Mouse (Mus musculus) liver, embryonic 15.5 days (tissue): Measurements from ENCODE around the gene Pim1. TPM values are rescaled to one million over a fixed set of nuclear protein-coding genes. Genes with fewer than 3 reads are reported as not detected.
A peak's percentile ranks its signal among the peaks of the same experiment; 100 is the strongest.
"Not testable (repeated sequence)": the region's sequence is repeated elsewhere in the genome, so short reads cannot be mapped to it uniquely, and the experiment has no call there.

ENCODE experiments used
- ATAC-seq: fragments of 200-750 bp; cut with Nextera tagmentation; 2 replicates; pipeline ENCODE4 v1.8.0; 2017; ENCODE audit warnings: moderate number of reproducible peaks, mild to moderate bottlenecking, moderate library complexity; ENCODE audit not compliant: insufficient read depth
- H3K27ac ChIP-seq: fragments of 300-500 bp; sonication (generic); replicated peaks from 2 replicates; pipeline ENCODE4 v1.5.1; 2015; ENCODE audit warnings: mild to moderate bottlenecking, inconsistent platforms
- H3K27me3 ChIP-seq: fragments of 300-500 bp; sonication (generic); 2 replicates; pipeline ENCODE4 v1.6.1; 2015; ENCODE audit warnings: mild to moderate bottlenecking, inconsistent platforms
- H3K36me3 ChIP-seq: fragments of 300-500 bp; sonication (generic); replicated peaks from 2 replicates; pipeline ENCODE4 v1.6.1; 2015; ENCODE audit warnings: moderate library complexity, mild to moderate bottlenecking, inconsistent platforms
- H3K4me1 ChIP-seq: fragments of 300-500 bp; sonication (generic); replicated peaks from 2 replicates; pipeline ENCODE4 v1.6.1; 2015; ENCODE audit warnings: inconsistent platforms
- H3K4me2 ChIP-seq: fragments of 300-500 bp; sonication (generic); 2 replicates; pipeline ENCODE4 v1.6.1; 2015; ENCODE audit warnings: moderate library complexity, mild to moderate bottlenecking, inconsistent platforms
- H3K4me3 ChIP-seq: fragments of 300-500 bp; sonication (generic); replicated peaks from 2 replicates; pipeline ENCODE4 v1.5.1; 2015; ENCODE audit warnings: mild to moderate bottlenecking, inconsistent platforms
- H3K9ac ChIP-seq: fragments of 300-500 bp; sonication (generic); 2 replicates; pipeline ENCODE4 v1.6.1; 2015; ENCODE audit warnings: moderate library complexity, mild to moderate bottlenecking, inconsistent platforms
- H3K9me3 ChIP-seq: fragments of 300-500 bp; sonication (generic); replicated peaks from 2 replicates; pipeline ENCODE4 v1.6.1; 2016; ENCODE audit warnings: inconsistent platforms
- WGBS: fragments of 180-500 bp; shearing (Covaris S2); methylation state at CpG from one replicate; pipeline ENCODE4 v1.1.7; 2015; ENCODE audit warnings: mixed read lengths; ENCODE audit not compliant: insufficient replicate concordance; 5-methylcytosine and 5-hydroxymethylcytosine counted together
- polyA plus RNA-seq: library from polyadenylated mRNA; unstranded; fragments of >200 nt; fragmentation: Nextera tagmentation; extraction: Ambion mirVana; gene quantifications from 2 replicates; pipeline ENCODE4 v1.2.1, GENCODE M21; 2015

The Pim1 gene
- polyA plus RNA-seq, 1 experiment from 2014 or later: 93.5 TPM

DNA sequence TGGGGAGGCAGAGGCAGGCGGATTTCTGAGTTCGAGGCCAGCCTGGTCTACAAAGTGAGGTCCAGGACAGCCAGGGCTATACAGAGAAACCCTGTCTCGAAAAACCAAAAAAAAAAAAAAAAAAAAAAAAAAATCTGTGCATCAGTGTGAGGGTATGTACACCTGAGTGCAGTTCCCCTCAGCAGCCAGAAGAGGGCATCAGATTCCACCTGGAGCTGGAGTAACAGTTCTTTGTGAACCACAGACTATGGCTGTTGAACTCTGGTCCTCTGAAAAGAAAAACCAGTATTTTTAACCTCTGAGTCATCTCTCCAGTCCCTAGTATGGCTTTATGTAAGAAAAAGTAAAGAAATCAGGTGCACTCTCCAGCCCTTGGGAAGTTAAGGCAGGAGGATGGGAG lies 36.4 kb upstream of the Pim1 start:
- H3K9ac ChIP-seq, H3K4me3 ChIP-seq, H3K9me3 ChIP-seq, H3K27ac ChIP-seq, ATAC-seq, H3K36me3 ChIP-seq, H3K4me2 ChIP-seq: not testable (repeated sequence)
- 52% methylated on average over 3 of the region's 3 CpGs for WGBS
- Histone ChIP-seq H3K4me1 (peaks cover 40% of the 10 kb centered on the region), H3K27me3 (peaks cover 67% of the 10 kb centered on the region)

DNA sequence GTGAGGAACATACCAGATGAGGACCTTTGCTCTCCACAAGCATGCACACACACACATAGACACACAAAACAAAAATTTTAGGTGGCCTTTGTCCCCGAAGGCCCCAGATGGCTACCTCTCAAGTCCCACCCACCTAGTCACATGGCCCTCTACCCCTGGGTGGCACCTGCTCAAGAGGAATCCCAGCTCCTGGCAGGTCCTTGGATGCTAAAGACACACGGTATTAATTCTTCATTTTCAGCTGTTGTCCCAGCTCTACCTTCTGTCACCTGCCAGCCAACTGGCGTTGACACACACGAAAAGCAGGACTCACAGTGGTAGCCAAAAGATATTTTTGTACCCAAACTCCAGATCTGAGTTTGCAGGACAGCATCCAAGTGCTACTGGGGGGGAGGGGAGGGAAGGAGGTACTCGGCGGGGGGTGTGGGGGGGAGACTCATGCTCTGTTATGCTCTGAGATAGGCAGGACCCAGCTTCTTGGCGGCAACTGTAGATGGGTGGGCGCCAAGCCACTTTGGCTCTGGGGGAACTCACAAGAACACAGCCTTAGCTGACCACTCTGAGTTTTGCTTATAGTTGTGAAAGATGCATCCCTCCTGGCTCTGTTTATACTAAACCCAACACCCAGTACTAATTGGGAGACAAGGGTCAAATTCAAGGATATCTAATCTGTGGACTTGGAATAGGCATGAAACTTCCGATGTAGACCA lies 35.0 kb upstream of the Pim1 start:
- peaks cover 3% of the 10 kb centered on the region; the same call in 1 of the 2 replicates for H3K9me3 ChIP-seq
- no peak overlapping the region for H3K4me3 ChIP-seq
- H3K9ac ChIP-seq: no peak overlapping the region
- H3K27ac ChIP-seq: no peak overlapping the region; the same call in 1 of the 2 replicates
- peaks cover 69% of the 10 kb centered on the region for H3K27me3 ChIP-seq
- ATAC-seq: no peak
- 72% methylated on average over 9 of the region's 9 CpGs for WGBS
- H3K4me1 ChIP-seq: peaks cover 37% of the 10 kb centered on the region
- H3K36me3 ChIP-seq: no peaks in the 10 kb centered on the region
- no peak overlapping the region for H3K4me2 ChIP-seq

- Histone ChIP-seq H3K27ac (no peak overlapping the region), H3K4me2 (no peak overlapping the region), H3K9ac (no peak overlapping the region), H3K4me3 (no peak overlapping the region), H3K4me1 (peaks cover 27% of the 10 kb centered on the region), H3K9me3 (peaks cover 3% of the 10 kb centered on the region; the same call in 1 of the 2 replicates), H3K36me3 (no peaks in the 10 kb centered on the region), H3K27me3 (peaks cover 69% of the 10 kb centered on the region)
- WGBS: 88% methylated on average over 4 of the region's 4 CpGs
- ATAC-seq: peak; percentile 33; the same call in 1 of the 2 replicates
Measured at GRCm38 (mm10) chr17:29456476-29456875, 34.1 kb upstream of the Pim1 start.

GRCm38 (mm10) chr17:29456926-29457325 lies 33.6 kb upstream of the Pim1 start:
- 78% methylated on average over 2 of the region's 2 CpGs for WGBS
- Histone ChIP-seq H3K27me3 (peaks cover 69% of the 10 kb centered on the region), H3K4me2 (no peak overlapping the region), H3K36me3 (no peaks in the 10 kb centered on the region), H3K9ac (no peak overlapping the region), H3K4me3 (no peak overlapping the region), H3K9me3 (peaks cover 3% of the 10 kb centered on the region; the same call in 1 of the 2 replicates), H3K27ac (no peak overlapping the region), H3K4me1 (peaks cover 27% of the 10 kb centered on the region)
- ATAC-seq: no peak

DNA sequence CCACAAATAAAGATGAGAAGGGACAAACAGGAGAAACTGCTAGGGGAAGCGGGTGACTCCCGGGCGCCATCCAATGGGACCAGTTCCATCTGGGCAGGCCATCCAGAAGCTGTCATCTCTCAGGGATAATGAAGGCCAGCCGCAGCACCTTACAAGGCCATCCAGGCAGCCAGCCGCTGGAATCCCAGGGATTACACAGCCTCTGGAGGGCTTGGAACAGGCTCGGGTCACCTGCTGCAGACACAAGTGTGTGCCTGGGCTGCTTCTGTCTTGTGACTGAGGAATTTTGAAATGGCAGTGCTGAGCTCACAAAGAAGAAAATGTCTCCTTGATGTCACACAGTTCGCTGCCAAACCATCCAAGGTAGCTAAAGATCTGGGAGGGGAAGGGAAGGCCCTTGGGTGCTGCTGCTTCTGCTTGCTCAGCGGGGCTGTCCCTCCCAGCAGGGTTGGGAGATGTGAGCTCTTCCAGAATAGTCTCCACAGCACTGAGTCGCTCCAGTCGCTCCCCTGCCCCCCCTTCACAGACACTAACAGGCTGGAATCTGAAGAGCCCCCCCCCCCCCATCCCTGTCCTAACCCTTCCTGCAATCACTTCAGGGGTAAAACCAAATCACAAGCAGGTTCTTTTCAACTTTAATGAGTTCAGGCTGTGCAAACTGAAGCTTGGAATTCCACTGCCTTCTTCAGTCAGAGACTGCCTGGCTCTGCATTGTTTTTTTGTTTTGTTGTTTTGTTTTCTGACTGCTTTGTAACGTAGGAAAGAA lies 32.6 kb upstream of the Pim1 start:
- H3K9me3 ChIP-seq: 0 out of 2 replicates have a peak, but pooled peaks cover 3% of the 10 kb centered on the region
- 60% methylated on average over 11 of the region's 11 CpGs for WGBS
- H3K27me3 ChIP-seq: peaks cover 73% of the 10 kb centered on the region
- peaks cover 27% of the 10 kb centered on the region for H3K4me1 ChIP-seq
- no peak for ATAC-seq
- no peak overlapping the region for H3K4me2 ChIP-seq
- H3K9ac ChIP-seq: no peak overlapping the region
- H3K36me3 ChIP-seq: no peaks in the 10 kb centered on the region
- H3K27ac ChIP-seq: no peak overlapping the region
- no peak overlapping the region for H3K4me3 ChIP-seq

DNA sequence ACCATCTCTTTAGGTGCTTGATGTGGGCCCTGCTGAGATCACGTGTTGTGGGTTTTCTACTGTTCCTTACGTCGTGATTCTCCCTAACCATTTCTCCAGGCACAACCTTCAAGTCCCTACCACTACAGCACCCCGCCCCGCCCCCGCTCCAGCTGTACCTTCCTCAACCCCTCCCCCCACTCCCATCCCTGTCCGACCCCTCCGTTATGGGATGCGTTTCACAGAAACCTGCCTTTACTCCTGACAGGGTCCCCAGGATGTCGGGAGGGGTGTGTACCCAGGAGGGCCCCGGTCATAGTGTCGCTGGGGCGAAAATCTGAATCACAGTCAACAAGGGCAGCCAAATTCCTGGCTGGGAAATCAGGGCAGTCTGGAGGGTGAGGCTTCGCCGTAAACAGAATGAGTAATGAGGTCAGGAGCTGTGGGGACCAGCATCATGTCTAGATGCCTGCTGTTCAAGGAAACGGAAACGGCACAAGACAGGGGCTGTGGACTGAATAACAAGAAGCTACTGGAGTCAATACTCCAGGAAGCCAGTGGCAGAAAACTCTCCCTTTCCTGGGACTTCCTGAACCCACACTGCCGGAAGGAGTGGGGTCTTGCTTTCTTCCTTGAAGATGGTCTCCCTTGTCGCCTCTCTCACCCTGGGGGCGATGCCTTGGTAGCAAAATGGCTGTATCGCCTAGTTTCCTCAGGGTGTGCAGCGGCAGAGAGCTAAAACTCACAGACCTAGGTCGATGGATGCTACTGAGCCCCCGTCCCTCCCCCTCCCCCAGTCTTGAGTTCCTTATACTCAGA lies 31.0 kb upstream of the Pim1 start:
- no peak overlapping the region for H3K9ac ChIP-seq

DNA sequence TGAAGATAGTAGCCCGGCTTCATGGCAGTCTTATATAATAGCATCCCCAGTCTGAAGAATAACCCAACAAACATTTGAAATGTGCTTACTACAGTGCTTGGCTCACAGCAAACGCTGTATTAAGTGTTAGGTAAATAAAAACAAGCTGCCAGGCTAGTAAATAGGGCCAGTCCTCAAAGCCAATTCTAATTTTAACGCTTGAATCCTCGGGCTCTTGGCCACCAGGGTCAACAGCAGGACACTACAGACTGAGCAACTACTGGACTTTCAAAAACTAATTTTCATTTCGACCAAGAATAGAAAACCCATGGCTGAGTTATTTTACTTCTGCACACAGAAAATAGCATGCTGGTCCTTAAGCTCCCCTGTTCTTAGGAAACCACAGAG lies 30.4 kb upstream of the Pim1 start:
- H3K4me3 ChIP-seq: no peak overlapping the region
- H3K4me2 ChIP-seq: no peak overlapping the region
- WGBS: 23% methylated on average over 5 of the region's 5 CpGs
- peaks cover 94% of the 10 kb centered on the region for H3K27me3 ChIP-seq
- no peak overlapping the region for H3K27ac ChIP-seq
- ATAC-seq: no peak
- H3K9me3 ChIP-seq: no peaks in the 10 kb centered on the region
- no peaks in the 10 kb centered on the region for H3K36me3 ChIP-seq
- H3K9ac ChIP-seq: no peak overlapping the region
- H3K4me1 ChIP-seq: peaks cover 37% of the 10 kb centered on the region

More for the DNA sequence above, 31.0 kb upstream of the Pim1 start:
- Histone ChIP-seq H3K27me3 (peaks cover 88% of the 10 kb centered on the region), H3K4me3 (0 out of 2 replicates have a peak overlapping the region, but pooled peaks have one; percentile 4), H3K36me3 (no peaks in the 10 kb centered on the region), H3K4me2 (peak overlapping the region; percentile 25; the same call in 1 of the 2 replicates), H3K27ac (no peak overlapping the region), H3K9me3 (no peaks in the 10 kb centered on the region), H3K4me1 (peaks cover 36% of the 10 kb centered on the region)
- ATAC-seq: peak; percentile 43; the same call in 1 of the 2 replicates
- WGBS: 8% methylated on average over 24 of the region's 24 CpGs

DNA sequence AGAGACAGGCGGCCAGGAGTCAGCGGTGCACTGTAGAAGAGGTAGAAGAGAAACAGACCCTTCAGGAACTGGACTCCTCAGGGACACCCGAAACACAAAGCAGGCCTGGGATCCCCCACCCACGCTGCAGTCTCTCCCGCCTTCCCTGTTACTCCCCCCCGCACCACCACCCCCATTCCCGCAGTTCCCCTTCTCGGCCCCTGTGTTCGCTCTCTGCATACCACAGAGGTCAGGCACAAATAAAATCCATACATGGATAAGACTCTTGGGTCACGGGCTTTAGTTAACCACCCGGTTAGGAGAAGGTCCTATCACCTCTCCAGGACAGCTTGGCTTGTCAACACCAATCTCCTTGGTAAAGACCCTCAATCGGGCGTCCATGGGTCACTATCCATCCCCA lies 26.9 kb upstream of the Pim1 start:
- peaks cover 42% of the 10 kb centered on the region for H3K4me1 ChIP-seq
- no peak overlapping the region; the same call in 1 of the 2 replicates for H3K27ac ChIP-seq
- H3K36me3 ChIP-seq: no peaks in the 10 kb centered on the region
- H3K9ac ChIP-seq: no peak overlapping the region
- H3K9me3 ChIP-seq: no peaks in the 10 kb centered on the region
- WGBS: 15% methylated on average over 13 of the region's 13 CpGs
- H3K27me3 ChIP-seq: peaks cover 100% of the 10 kb centered on the region
- peak overlapping the region; percentile 41 for H3K4me2 ChIP-seq
- ATAC-seq: no peak
- 0 out of 2 replicates have a peak overlapping the region, but pooled peaks have one; percentile 12 for H3K4me3 ChIP-seq

DNA sequence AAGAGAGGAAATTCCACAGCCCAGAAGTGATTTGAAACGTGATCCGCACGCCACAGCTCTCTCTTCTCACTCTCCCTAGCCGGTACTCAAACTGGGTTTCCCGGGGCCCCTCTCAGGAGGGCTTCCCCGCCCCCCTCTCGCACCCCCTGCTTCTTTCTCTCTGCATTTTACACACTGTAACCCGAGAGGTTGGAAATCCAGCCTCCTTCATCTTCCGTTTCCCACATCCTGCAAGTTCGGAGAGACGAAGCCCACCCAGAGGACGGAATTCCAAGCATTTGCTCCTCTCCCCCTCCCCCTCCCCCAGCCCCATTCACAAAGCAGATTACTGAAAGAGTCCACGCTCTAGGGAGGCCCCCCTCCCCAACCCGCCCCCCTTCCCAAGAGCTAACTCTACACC lies 26.5 kb upstream of the Pim1 start:
- no peak overlapping the region for H3K9ac ChIP-seq
- peaks cover 100% of the 10 kb centered on the region for H3K27me3 ChIP-seq
- H3K36me3 ChIP-seq: no peaks in the 10 kb centered on the region
- H3K9me3 ChIP-seq: no peaks in the 10 kb centered on the region
- ATAC-seq: no peak
- WGBS: 6% methylated on average over 14 of the region's 14 CpGs
- H3K27ac ChIP-seq: no peak overlapping the region; the same call in 1 of the 2 replicates
- H3K4me2 ChIP-seq: peak overlapping the region; percentile 41
- peaks cover 41% of the 10 kb centered on the region for H3K4me1 ChIP-seq
- H3K4me3 ChIP-seq: 0 out of 2 replicates have a peak overlapping the region, but pooled peaks have one; percentile 12

- peak; percentile 26; the same call in 1 of the 2 replicates for ATAC-seq
- 19% methylated on average over 17 of the region's 17 CpGs for WGBS
- H3K4me2 ChIP-seq: peak overlapping the region; percentile 41; the same call in 1 of the 2 replicates
- H3K9ac ChIP-seq: no peak overlapping the region
- no peak overlapping the region for H3K27ac ChIP-seq
- H3K27me3 ChIP-seq: peaks cover 100% of the 10 kb centered on the region
- no peaks in the 10 kb centered on the region for H3K9me3 ChIP-seq
- 0 out of 2 replicates have a peak overlapping the region, but pooled peaks have one; percentile 12 for H3K4me3 ChIP-seq
- no peaks in the 10 kb centered on the region for H3K36me3 ChIP-seq
- peaks cover 38% of the 10 kb centered on the region for H3K4me1 ChIP-seq
Measured at GRCm38 (mm10) chr17:29464519-29465140, 25.9 kb upstream of the Pim1 start.
